Mouse (Mus musculus) ovary, postnatal 14 days (tissue): ENCODE results near the gene Elk1.

Experiments
- DNase-seq: peaks from one replicate; pipeline ENCODE4 v3.0.0; 2022; ENCODE audit warnings: low spot score

Elk1 gene

DNA sequence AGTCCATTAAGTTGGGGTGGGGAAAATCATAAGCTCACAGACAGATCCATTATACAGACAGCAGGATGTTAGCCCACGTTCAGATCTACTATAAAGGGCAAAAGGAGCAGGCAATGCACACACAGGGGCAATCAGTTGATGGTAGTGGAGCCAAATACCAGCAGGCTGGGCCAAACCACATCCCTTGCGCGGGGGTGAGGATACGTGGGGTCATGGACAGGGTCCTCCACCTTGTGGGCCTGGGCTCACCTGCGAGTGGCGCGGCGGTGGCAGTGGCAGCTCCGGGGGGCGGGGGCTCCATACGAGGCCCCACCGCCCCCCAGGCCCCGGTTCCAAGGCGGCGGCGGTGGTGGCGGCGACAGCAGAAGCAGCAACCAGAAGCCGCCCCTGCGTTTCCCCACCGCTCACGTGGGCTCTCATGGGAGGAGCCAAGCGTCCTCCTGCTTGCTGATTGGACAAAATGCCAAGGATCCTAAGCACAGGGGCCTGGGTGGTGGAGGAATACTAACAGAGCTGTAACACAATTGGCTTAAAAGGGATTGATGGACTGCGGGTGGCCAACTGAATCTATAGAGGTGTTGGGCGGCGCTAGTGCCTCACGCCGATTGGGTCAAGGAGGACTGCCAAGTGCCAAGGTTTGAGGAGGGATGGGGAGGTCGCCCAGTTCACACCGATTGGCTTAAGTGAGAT is at the start of gene Elk1:
TSS of gene Elk1 (minus strand) at position 418 of the 690 bp plus-strand sequence.
- DNase-seq, result peak; percentile 58

DNA sequence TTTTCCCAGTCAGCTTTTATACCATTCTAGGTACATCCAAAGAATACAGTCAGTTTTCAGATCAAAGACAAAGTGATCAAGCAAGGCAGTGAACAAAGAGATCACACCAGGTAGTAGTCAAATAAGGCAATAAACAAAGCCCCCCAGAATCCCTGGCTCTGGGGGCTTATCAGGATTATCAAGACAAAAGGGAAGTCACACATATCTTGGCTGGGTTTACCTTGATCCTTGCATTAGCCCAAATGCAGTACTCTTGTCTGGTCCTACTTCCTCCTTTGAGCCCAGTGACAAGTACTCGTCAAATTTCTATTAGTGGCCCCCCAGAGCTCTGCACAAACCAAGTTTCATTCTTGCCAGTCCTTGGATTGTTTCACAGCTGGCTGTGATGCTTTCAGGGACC is 30.5 kb upstream of the Elk1 start:
- DNase-seq, result no peak

DNA sequence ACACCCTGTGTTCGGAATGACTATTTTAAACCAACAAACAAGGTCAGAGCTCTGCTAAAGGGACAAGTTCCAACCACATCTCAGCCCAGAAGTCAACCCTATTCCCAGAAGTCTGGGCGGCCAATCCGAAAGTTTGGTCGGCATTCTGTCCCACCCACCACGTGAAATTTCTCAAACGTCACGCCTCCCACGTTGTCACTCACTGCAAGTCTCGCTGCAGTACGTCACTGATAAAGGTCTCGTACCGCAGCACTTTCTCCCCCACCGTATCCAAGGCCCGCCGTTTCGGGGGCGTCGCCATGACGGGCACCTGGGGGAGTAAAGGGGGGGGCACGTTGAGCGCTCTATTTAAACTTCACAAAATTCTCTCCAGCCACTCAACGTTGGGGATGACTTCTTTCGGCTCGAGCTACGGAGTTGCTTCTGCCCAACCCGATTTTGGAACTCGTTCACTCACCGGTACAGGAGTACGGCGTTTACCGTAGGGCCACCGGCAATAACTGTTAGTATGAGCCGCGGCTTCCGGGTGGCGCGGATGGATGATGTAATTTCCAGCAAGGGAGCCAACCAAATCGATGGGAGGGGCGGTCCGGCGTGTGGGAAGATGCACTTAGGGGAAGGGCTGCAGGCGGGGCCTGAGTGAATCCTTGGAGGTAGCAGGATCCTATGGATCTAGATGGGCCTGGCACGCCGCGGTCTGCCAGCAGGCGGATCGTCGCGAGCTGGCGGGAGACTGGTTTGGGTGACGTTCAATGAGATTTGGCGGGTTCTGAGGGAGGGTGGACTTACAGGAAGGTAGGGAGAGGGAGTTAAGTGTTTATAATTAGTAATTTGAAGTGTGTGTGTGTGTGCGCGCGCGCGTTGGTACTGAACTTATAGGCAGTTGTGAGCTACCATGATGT is 11.3 kb upstream of the Elk1 start, which contains the start of gene Uxt:
TSS of gene Uxt (minus strand) at position 541 of the 902 bp plus-strand sequence.
- DNase-seq, result peak; percentile 79

DNA sequence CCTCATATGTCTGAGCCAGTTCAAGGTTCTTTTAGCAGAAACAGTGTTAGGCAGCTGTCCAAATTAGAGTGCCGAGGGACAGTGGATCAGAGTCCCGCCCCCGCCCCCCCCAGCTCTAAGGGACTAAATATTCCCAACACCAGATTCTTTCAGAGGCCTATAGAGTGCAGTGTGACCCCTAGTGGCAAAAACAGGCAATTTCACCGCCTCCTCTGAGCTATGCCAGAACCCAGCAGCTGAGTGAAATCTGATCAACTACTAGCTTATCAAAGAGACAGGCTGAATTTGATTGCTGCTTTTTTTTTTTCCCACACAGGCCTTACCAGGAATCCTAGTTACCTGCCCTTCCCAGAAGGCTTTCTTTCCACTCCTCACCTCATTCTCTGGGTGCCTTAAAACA is 4.4 kb downstream of the Elk1 start:
- peak; percentile 35 for DNase-seq

DNA sequence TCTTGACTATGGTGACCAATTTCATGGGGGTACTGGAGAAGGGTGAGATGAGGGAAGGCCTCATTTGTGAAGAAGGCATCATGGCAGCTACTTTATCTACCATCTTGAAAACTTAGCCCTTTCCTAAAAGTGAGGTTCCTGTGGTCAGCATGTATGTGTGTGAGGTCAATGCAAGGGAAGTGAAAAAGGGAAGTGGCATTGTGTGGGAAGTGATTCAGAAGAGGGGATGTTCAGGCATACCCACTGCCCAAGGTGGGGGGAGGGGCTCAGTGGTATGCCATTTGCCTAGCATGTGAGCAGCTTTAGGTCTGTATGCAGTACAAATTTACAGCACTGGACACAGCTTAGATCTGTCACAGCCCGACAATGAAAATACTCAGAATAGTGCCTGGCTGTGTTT is 18.4 kb downstream of the Elk1 start:
- no peak for DNase-seq

DNA sequence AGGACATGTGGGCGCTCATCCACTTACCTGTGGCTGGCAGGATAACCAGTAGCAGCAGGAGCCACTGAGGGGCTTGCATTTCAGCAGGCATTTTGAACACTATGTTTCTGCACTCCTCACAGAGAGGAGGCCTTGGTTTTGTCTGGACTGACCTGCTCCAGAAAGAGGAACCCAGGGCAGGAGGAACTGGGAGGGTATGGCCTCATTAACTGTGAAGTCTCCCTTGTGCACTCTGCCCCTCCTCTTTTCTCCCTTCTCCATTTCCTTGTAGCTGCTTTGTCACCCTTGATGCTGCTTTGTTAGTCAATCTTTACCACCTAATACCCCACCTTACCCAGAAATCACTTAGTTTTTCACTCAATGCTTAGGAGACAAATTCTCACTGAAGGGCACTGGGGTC is 19.0 kb downstream of the Elk1 start, which contains the start of gene Cfp:
TSS of gene Cfp (minus strand) at position 192 of the 400 bp plus-strand sequence.
- DNase-seq, result no peak

DNA sequence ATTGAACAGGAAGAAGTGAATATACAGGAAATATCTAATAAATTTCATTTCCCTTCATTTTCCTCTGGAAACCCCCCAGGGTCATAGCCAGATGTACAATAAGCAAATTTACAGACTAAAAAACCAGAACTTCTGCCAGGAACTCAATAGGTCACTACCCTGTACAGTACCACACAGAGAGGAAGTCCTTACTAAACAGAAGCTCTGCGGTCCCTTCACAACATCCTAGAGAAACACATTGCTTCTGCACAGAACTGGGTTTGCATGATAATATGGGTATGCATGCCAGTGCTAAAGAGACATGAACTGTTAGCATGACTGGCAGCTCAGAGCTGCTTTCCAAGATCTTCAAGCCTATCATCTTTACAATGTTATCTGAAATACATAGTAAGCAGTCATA is 20.5 kb downstream of the Elk1 start:
- no peak for DNase-seq

DNA sequence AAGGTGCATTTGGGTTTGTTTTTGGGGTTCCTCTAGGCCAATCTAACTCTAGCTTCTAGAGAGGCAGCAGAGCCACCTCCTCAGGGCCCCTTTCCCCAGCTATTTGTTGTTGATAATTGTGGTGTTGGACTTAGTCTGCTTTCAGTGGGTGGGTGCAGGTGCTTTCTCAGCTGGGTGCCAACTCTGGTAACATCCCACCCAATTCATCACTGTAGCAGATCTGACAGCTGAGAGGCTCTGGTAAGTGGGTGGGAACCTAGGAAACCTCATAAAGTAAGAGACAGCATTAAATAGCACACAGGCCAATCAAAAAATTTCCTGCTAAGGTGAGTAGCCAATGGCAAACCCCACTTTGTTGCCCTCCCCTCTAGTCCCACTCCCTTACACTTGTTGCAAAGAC is 25.4 kb downstream of the Elk1 start:
- no peak for DNase-seq

DNA sequence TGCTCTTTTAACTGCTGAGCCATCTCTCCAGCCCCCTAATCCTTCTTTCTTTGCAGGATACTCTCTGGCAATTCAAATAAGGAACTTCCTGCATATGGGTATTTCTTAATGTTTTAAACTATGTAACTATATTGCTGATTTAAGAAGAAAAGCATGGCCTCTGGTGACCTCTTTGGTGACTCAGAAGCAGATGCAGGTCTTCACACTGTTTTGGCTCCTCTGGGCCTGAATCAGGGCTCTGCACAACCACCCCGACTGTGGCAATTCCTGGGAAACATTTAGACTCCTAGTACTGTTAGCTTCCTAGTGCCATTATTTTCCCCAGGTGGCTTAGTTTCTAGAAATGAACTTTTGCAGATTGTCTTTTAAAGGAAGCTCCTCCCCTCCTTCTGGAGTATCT is 26.9 kb downstream of the Elk1 start:
- no peak for DNase-seq

DNA sequence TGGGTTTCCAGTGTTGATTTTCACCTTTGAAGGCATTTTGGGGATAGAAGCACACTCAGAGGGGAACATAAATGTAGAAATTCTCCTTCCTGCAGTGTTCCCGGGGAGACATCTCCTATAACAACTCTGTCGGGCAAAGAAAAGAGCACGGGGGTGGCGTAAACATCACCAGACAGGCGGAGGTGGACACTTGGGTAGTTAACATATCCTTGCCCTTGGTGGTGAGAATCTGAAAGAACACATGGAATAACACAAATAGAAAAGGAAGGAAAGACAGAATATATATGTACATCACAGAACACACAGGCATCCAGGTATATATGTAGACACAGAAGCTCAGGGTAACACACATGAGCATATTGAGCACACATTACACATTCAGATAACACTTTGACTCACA is 29.0 kb downstream of the Elk1 start:
- no peak for DNase-seq

DNA sequence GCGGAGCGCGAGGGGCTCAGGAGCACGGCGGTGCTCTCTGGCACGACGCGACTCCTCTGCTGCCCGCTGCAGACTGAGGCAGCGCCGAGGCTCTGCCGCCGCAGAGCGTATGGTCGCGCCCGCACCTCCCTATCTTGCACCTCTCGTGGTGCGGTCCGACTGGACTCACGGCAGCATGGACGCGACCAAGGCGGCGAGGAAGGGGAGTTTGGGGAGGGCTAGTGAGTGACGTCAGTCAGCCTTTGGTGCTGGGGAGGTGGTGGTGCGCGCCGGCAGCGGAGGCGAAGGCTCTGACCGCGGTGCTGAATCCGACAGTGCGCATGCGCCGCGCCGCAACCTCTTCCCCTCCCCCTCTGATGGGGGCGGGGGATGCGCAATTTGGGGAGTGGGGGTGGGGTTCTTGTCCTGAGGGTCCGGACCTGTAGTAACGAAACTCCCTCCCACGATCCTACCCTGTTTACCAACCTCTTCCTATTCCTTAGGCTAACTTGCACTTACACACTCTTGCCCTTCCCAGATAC is 29.5 kb downstream of the Elk1 start, which contains the start of gene Syn1:
TSS of gene Syn1 (minus strand) at position 161 of the 521 bp plus-strand sequence.
- peak; percentile 48 for DNase-seq

DNA sequence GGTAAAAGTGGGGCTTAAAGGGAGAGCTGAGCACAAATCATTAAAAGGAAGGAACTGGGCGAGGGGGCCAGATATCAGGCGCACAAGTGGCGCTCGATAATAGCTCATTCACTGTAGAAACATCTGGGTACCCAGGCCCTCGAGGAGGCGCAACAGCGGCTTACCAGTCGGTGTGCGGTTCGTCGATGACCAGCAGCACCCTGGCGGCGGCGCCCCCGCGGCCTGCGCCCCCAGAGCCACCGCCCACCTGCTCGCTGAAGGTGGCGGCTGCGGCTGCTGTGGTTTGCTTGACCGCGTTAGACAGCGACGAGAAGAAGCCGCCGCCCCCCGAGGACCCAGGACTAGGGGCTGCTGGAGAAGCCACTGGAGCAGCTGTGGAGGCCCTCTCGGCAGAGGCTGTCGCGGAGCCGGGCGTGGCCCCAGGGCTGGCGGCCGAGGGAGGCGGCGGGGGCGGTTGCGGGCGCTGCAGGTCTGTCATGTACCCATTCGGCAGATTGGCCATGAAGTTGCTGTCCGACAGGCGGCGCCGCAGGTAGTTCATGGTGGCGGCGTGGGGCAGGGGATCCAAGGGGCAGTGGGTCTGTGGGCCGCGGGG is 30.1 kb downstream of the Elk1 start:
- no peak for DNase-seq

DNA sequence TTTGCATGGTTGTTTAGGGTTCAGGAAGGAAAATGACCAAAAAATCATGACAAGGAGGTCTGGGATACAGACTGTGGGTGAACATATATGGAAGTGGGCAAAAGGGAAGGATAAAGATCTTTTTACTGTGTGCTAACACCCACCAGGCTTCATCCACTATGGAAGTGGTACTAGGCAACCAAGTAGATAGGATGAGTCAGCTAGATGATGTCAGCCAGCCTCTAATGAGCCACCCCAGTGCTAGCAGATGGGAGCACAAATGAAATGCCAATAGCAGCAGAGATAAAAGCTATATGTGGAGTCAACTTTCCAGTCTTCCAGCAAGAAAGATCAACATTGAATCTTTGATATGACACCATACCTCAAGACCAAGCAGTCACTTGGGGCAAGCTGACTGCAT is 35.3 kb downstream of the Elk1 start:
- DNase-seq, result no peak

DNA sequence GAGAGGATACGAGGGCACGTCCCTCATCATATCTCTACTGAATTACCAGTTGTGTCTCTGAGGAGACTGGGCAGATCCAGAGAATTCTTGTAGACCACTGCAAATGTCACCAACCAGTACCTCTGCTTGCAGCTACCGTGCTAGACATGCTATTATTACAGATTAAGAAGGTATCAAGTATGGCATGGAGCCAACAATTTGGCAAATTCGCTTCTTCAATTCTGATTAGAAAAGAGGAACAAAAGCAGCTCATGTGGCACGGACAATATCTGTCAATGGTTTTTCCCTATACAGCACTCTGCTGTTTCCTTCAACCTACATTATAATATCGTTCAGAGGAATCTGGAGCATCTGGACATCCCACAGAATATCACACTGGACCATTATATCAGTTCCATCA is 36.7 kb downstream of the Elk1 start:
- DNase-seq, result no peak

DNA sequence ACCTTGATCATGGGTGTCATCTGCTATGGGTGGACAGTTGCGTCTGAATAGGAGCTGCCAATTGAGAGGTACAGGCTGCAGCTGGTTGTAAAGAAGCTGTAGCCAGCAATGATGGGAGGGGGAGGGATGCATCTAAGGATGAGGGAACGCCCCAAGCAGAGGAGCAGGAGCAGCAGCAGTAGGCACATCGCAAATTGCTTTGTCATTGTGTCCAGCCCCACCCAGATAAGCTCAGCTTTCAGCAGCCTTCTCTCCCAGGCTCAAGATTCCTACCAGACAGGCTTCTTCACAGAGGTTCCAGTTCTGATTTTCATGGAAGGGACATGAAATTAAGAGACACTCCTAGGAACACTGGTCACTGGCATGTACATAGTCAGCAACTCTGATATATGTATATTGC is 40.3 kb downstream of the Elk1 start:
- no peak for DNase-seq
